Mouse (Mus musculus): Measurements from ENCODE around the gene Plagl2. TPM values are rescaled to one million over a fixed set of nuclear protein-coding genes. Genes with fewer than 3 reads are reported as not detected.

Gene Plagl2
- polyA plus RNA-seq, 1 experiment from 2014 or later: 6.8 TPM

DNA sequence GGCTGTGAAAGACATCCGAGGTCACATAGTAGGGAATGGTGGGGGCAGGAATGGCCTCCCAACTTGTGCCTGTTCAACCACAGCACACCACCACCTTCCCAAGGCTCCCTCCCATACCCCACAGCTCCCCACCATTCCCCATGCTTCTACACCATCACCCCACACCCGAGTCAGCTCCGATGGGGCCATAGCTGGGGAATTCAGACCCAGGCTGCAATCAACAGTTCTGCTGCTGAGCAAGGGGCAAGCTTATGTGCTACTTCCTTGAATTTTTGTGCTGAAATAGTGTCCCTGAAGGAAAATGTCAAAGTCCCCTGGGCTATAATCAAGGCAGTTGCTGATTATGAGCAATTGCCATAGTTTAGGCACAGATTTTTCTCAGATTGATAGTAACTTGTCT, 22.7 kb downstream of the Plagl2 start:
- Histone ChIP-seq H3K27ac (ENCODE audit: low read length) (no peak overlapping the region), H3K4me2 (replicated peaks; ENCODE audit: low read depth, low read length) (no peak overlapping the region), H3K4me1 (ENCODE audit: insufficient read depth, low read depth, low read length) (no peaks in the 10 kb centered on the region), H3K4me3 (ENCODE audit: low read depth, low read length) (no peak overlapping the region), H3K9ac (replicated peaks; ENCODE audit: low read depth) (no peak overlapping the region), H3K27me3 (replicated peaks; ENCODE audit: insufficient read depth, low read length) (no peaks in the 10 kb centered on the region), H3K36me3 (ENCODE audit: insufficient read depth, low read length) (no peaks in the 10 kb centered on the region), H3K9me3 (ENCODE audit: low read length) (no peaks in the 10 kb centered on the region)
- DNase-seq (ENCODE audit: low spot score) (no peak), ATAC-seq (no peak)
- 78% methylated on average over 3 of the region's 3 CpGs for WGBS
- TF ChIP-seq CTCF (IDR thresholded peaks at IDR 0.05) (no peak), EP300 (IDR thresholded peaks at IDR 0.05) (no peak)

DNA sequence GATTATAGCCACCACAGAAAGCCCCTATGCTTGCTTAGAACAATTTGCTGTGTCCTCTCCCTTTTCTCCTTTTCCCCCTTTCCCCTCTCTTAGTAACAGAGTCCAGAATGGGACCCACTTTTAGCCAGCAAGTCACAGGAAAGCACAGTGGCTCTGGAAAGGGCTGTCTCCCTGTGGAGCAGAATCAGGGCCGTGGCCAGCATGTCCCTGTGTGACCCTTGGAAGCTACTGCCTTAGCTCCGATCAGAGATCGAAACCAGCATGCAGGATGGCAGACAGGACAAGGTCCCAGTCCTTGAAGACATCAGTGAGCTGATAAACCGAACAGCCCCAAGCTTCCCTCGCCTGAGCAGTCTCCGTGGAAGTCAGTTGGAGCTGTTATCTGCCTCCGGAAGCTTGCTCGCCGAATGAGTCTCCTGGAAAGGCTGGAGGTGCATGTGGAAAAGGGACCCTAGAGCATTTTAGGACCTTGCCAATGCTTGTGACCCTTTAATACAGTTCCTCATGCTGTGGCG, 23.3 kb downstream of the Plagl2 start:
- DNase-seq (ENCODE audit: low spot score): no peak
- no peaks in the 10 kb centered on the region for H3K9me3 ChIP-seq (ENCODE audit: low read length)
- no peaks in the 10 kb centered on the region for H3K4me1 ChIP-seq (ENCODE audit: insufficient read depth, low read depth, low read length)
- TF ChIP-seq CTCF (IDR thresholded peaks at IDR 0.05): no peak
- TF ChIP-seq EP300 (IDR thresholded peaks at IDR 0.05): no peak
- H3K27me3 ChIP-seq (replicated peaks; ENCODE audit: insufficient read depth, low read length): no peaks in the 10 kb centered on the region
- no peak for ATAC-seq
- 75% methylated on average over 10 of the region's 10 CpGs for WGBS
- no peak overlapping the region for H3K9ac ChIP-seq (replicated peaks; ENCODE audit: low read depth)
- no peak overlapping the region for H3K4me3 ChIP-seq (ENCODE audit: low read depth, low read length)
- no peaks in the 10 kb centered on the region for H3K36me3 ChIP-seq (ENCODE audit: insufficient read depth, low read length)
- no peak overlapping the region for H3K4me2 ChIP-seq (replicated peaks; ENCODE audit: low read depth, low read length)
- no peak overlapping the region for H3K27ac ChIP-seq (ENCODE audit: low read length)

DNA sequence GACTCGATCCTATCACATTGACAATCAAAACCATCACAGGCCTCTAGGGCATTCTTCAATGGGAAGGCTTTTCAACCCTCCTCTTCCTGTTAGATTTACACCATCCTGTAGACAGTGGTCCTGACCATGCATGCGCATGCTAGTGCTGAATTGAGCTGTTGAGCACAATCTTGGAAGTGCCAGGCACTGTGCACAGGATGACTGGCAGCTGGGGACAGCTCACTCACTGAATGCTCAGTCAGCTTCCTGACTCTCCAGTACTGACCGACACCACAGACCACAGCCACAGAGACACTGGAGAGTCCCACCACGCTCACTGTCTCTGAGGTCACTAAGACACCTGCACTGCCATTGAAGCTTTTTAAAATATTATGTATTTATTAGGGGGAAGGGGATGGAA, 25.8 kb downstream of the Plagl2 start:
- TF ChIP-seq CTCF (IDR thresholded peaks at IDR 0.05): no peak
- no peak for TF ChIP-seq EP300 (IDR thresholded peaks at IDR 0.05)
- DNase-seq (ENCODE audit: low spot score) (no peak), ATAC-seq (no peak)
- H3K27ac ChIP-seq (ENCODE audit: low read length): no peak overlapping the region
- H3K27me3 ChIP-seq (replicated peaks; ENCODE audit: insufficient read depth, low read length): no peaks in the 10 kb centered on the region
- WGBS: 73% methylated on average over 4 of the region's 4 CpGs
- H3K4me3 ChIP-seq (ENCODE audit: low read depth, low read length): no peak overlapping the region
- no peaks in the 10 kb centered on the region for H3K36me3 ChIP-seq (ENCODE audit: insufficient read depth, low read length)
- H3K9me3 ChIP-seq (ENCODE audit: low read length): no peaks in the 10 kb centered on the region
- H3K4me2 ChIP-seq (replicated peaks; ENCODE audit: low read depth, low read length): no peak overlapping the region
- H3K9ac ChIP-seq (replicated peaks; ENCODE audit: low read depth): no peak overlapping the region
- H3K4me1 ChIP-seq (ENCODE audit: insufficient read depth, low read depth, low read length): no peaks in the 10 kb centered on the region

DNA sequence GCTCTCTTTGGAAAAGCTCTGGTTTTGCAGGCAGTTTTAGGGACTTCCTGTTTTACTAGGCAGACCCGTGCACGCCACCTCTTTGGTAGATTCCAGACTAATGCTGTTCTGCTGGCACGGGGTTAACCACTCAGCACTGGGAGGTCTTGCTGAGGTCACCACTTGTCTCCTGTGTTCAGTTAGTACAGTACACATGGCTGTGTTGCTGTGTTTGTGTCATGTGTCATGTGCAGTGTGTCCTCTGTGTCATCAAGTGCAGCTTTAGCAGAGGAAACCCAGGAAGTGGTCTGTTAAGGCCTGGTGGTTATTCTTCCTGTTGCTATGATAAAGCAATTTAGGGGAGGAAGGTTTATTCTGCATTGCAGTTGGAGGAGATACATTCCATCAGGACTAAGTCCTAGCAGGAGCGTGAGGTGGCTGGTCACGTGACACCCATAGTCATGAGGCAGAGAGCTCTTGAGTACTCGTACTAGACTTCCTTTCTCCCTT, 26.4 kb downstream of the Plagl2 start:
- Histone ChIP-seq H3K9me3 (ENCODE audit: low read length) (no peaks in the 10 kb centered on the region), H3K36me3 (ENCODE audit: insufficient read depth, low read length) (no peaks in the 10 kb centered on the region), H3K9ac (replicated peaks; ENCODE audit: low read depth) (no peak overlapping the region), H3K4me1 (ENCODE audit: insufficient read depth, low read depth, low read length) (no peaks in the 10 kb centered on the region), H3K4me3 (ENCODE audit: low read depth, low read length) (no peak overlapping the region), H3K27me3 (replicated peaks; ENCODE audit: insufficient read depth, low read length) (no peaks in the 10 kb centered on the region), H3K4me2 (replicated peaks; ENCODE audit: low read depth, low read length) (no peak overlapping the region), H3K27ac (ENCODE audit: low read length) (peak overlapping the region; percentile 32; the same call in 1 of the 2 replicates)
- no peak for TF ChIP-seq CTCF (IDR thresholded peaks at IDR 0.05)
- TF ChIP-seq EP300 (IDR thresholded peaks at IDR 0.05): no peak
- DNase-seq (ENCODE audit: low spot score) (peak; percentile 75), ATAC-seq (peak; percentile 87)
- 32% methylated on average over 6 of the region's 6 CpGs for WGBS

DNA sequence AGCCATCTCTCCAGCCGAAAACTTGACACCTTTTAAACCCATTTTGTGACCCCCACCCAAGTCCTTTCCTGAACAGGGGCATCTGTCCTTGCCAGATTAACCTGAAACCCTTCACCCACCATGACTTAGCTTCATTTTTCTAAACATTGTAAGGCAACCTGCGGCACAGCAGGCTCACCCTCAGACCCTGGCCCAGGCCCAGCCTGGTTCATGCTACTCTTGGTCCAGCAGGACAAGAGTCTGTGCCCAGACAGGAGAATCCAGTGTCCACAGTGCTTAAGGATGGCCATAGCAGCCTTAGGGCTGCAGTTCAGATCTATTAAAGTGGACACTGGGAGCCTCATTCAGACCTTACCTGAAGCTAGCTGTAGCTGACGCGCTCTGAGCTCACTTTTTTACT, 27.9 kb downstream of the Plagl2 start:
- H3K9me3 ChIP-seq (ENCODE audit: low read length): no peaks in the 10 kb centered on the region
- WGBS: 83% methylated on average over 4 of the region's 4 CpGs
- H3K27ac ChIP-seq (ENCODE audit: low read length): no peak overlapping the region
- DNase-seq (ENCODE audit: low spot score) (no peak), ATAC-seq (no peak)
- no peaks in the 10 kb centered on the region for H3K27me3 ChIP-seq (replicated peaks; ENCODE audit: insufficient read depth, low read length)
- peaks cover 10% of the 10 kb centered on the region; the same call in 1 of the 2 replicates for H3K36me3 ChIP-seq (ENCODE audit: insufficient read depth, low read length)
- no peak overlapping the region for H3K4me3 ChIP-seq (ENCODE audit: low read depth, low read length)
- H3K9ac ChIP-seq (replicated peaks; ENCODE audit: low read depth): no peak overlapping the region
- H3K4me1 ChIP-seq (ENCODE audit: insufficient read depth, low read depth, low read length): no peaks in the 10 kb centered on the region
- TF ChIP-seq EP300 (IDR thresholded peaks at IDR 0.05) (no peak), CTCF (IDR thresholded peaks at IDR 0.05) (no peak)
- H3K4me2 ChIP-seq (replicated peaks; ENCODE audit: low read depth, low read length): no peak overlapping the region

DNA sequence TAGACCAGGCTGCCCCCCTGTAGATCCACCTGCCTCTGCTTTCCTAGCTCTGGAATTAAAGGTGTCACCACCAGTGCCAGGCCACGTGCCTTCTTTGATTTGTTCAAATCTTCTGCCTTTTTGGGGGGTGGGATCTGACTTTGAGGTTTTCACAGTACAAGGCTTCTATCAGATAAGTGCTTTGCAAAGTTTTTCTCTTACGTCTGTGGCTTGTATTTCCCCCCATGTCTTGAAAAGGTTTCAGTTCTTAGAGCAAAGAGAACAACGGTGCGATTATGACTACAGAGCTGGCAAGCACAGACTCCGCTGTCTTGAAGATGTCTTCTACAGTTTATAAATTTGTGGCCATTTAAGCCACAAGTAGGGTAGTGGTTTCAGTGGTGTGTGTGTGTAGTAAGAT, 29.8 kb downstream of the Plagl2 start:
- H3K36me3 ChIP-seq (ENCODE audit: insufficient read depth, low read length): peaks cover 16% of the 10 kb centered on the region; the same call in 1 of the 2 replicates
- DNase-seq (ENCODE audit: low spot score) (no peak), ATAC-seq (no peak)
- WGBS: 86% methylated on average over 5 of the region's 5 CpGs
- no peaks in the 10 kb centered on the region for H3K9me3 ChIP-seq (ENCODE audit: low read length)
- no peak overlapping the region for H3K4me3 ChIP-seq (ENCODE audit: low read depth, low read length)
- no peaks in the 10 kb centered on the region for H3K27me3 ChIP-seq (replicated peaks; ENCODE audit: insufficient read depth, low read length)
- H3K9ac ChIP-seq (replicated peaks; ENCODE audit: low read depth): no peak overlapping the region
- H3K27ac ChIP-seq (ENCODE audit: low read length): no peak overlapping the region
- TF ChIP-seq EP300 (IDR thresholded peaks at IDR 0.05): no peak
- no peak for TF ChIP-seq CTCF (IDR thresholded peaks at IDR 0.05)
- H3K4me2 ChIP-seq (replicated peaks; ENCODE audit: low read depth, low read length): no peak overlapping the region
- H3K4me1 ChIP-seq (ENCODE audit: insufficient read depth, low read depth, low read length): no peaks in the 10 kb centered on the region

DNA sequence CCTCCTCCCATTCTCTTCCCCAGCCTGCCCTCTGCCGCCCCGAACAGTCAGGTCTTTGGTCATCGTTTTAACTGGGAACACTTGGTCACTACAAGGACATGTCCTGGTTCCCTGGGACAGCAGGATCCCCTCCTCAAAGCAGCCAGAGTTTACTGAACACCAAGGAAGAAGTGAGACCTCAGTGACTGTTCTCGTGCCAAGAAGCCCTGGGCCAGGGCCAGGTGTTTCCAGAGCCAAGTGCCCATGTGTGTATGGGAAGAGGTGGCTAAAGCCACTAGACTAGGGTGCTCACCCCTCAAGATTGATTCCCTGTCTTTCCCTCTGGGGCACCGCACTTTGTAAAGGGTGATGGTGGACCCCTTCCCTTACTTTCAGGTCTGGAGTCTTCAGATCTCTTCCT, 31.9 kb downstream of the Plagl2 start:
- Histone ChIP-seq H3K9me3 (ENCODE audit: low read length) (no peaks in the 10 kb centered on the region), H3K27ac (ENCODE audit: low read length) (no peak overlapping the region), H3K9ac (replicated peaks; ENCODE audit: low read depth) (no peak overlapping the region), H3K36me3 (ENCODE audit: insufficient read depth, low read length) (peaks cover 27% of the 10 kb centered on the region), H3K27me3 (replicated peaks; ENCODE audit: insufficient read depth, low read length) (no peaks in the 10 kb centered on the region), H3K4me2 (replicated peaks; ENCODE audit: low read depth, low read length) (no peak overlapping the region), H3K4me1 (ENCODE audit: insufficient read depth, low read depth, low read length) (no peaks in the 10 kb centered on the region), H3K4me3 (ENCODE audit: low read depth, low read length) (no peak overlapping the region)
- no peak for ATAC-seq
- 83% methylated on average over 5 of the region's 5 CpGs for WGBS
- TF ChIP-seq EP300 (IDR thresholded peaks at IDR 0.05) (no peak), CTCF (IDR thresholded peaks at IDR 0.05) (no peak)
- no peak for DNase-seq (ENCODE audit: low spot score)
